Mouse (Mus musculus) MEL (cell line): ENCODE data around the gene Gm1527. TPM values are rescaled to one million over a fixed set of nuclear protein-coding genes. Genes with fewer than 3 reads are reported as not detected.
"Not testable (repeated sequence)": the region's sequence is repeated elsewhere in the genome, so short reads cannot be mapped to it uniquely, and the experiment has no call there.

ENCODE experiments used
- DNase-seq: peaks from one replicate; pipeline ENCODE4 v3.0.0; 2011; ENCODE audit warnings: low read depth, low spot score
- H3K27ac ChIP-seq: 2 replicates; pipeline ENCODE4 v1.5.1; 2012; ENCODE audit warnings: low read depth, mild to moderate bottlenecking, control low read depth, low read length, moderate library complexity; ENCODE audit not compliant: control insufficient read depth
- H3K27me3 ChIP-seq, 2 experiments: fragments of 150-350 bp in 1 of 2; sonication (generic) in 1 of 2; 2 replicates each; pipeline ENCODE4 v1.6.1; 2012; ENCODE audit warnings: low read length in 2 of 2, mild to moderate bottlenecking in 2 of 2, improper control_type of control experiment in 1 of 2, moderate library complexity in 1 of 2; ENCODE audit not compliant: insufficient read depth in 2 of 2, control insufficient read depth in 1 of 2
- H3K36me3 ChIP-seq, 2 experiments: 2 replicates each; pipeline ENCODE4 v1.6.1; 2012 to 2014; ENCODE audit warnings: low read length in 2 of 2, improper control_type of control experiment in 1 of 2, inconsistent platforms in 1 of 2, mild to moderate bottlenecking in 1 of 2; ENCODE audit not compliant: insufficient read depth in 2 of 2, control insufficient read depth in 1 of 2
- H3K4me1 ChIP-seq, 2 experiments: fragments of 150-350 bp in 1 of 2; sonication (generic) in 1 of 2; 2 replicates each; pipeline ENCODE4 v1.6.1; 2012; ENCODE audit warnings: low read length in 2 of 2, improper control_type of control experiment in 1 of 2, mild to moderate bottlenecking in 1 of 2; ENCODE audit not compliant: insufficient read depth in 2 of 2, control insufficient read depth in 1 of 2
- H3K4me3 ChIP-seq, 2 experiments: fragments of 150-350 bp in 1 of 2; sonication (generic) in 1 of 2; 2 replicates each; pipeline ENCODE4 v1.5.1; 2012; ENCODE audit warnings: low read depth in 2 of 2, low read length in 2 of 2, mild to moderate bottlenecking in 2 of 2, moderate library complexity in 2 of 2, control low read depth in 1 of 2, improper control_type of control experiment in 1 of 2; ENCODE audit not compliant: control insufficient read depth in 1 of 2, insufficient read depth in 1 of 2
- H3K79me2 ChIP-seq: 2 replicates; pipeline ENCODE4 v1.6.1; 2012; ENCODE audit warnings: mild to moderate bottlenecking, low read length, moderate library complexity; ENCODE audit not compliant: control insufficient read depth, poor library complexity, insufficient read depth
- H3K9ac ChIP-seq: 2 replicates; pipeline ENCODE4 v1.6.1; 2012; ENCODE audit warnings: low read depth, mild to moderate bottlenecking, control low read depth, low read length, moderate library complexity; ENCODE audit not compliant: control insufficient read depth, poor library complexity, severe bottlenecking
- H3K9me3 ChIP-seq: fragments of 150-350 bp; sonication (generic); replicated peaks from 2 replicates; pipeline ENCODE4 v1.6.1; 2012; ENCODE audit warnings: mild to moderate bottlenecking, low read length, improper control_type of control experiment, moderate library complexity; ENCODE audit not compliant: insufficient read depth
- BHLHE40 ChIP-seq: IDR thresholded peaks from 2 replicates; pipeline ENCODE4 v1.6.1; 2012; ENCODE audit warnings: low read depth, mild to moderate bottlenecking, inconsistent platforms, low read length, improper control_type of control experiment, borderline replicate concordance
- CHD1 ChIP-seq: IDR thresholded peaks from 2 replicates; pipeline ENCODE4 v1.6.1; 2012; ENCODE audit warnings: low read depth, mild to moderate bottlenecking, inconsistent platforms, low read length, improper control_type of control experiment
- CTCF ChIP-seq, 3 experiments: IDR thresholded peaks in 2 of 3; conservative IDR thresholded peaks in 1 of 3; 2 replicates each; pipeline ENCODE4 v1.5.1; 2011 to 2012; ENCODE audit warnings: low read length in 3 of 3, low read depth in 2 of 3, mild to moderate bottlenecking in 2 of 3, improper control_type of control experiment in 1 of 3, inconsistent platforms in 1 of 3, mixed read lengths in 1 of 3, moderate library complexity in 1 of 3; ENCODE audit not compliant: control insufficient read depth in 1 of 3, insufficient read depth in 1 of 3, poor library complexity in 1 of 3, severe bottlenecking in 1 of 3
- JUND ChIP-seq: IDR thresholded peaks from 2 replicates; pipeline ENCODE4 v1.6.1; 2011; ENCODE audit warnings: low read depth, mild to moderate bottlenecking, improper control_type of control experiment, low read length
- MXI1 ChIP-seq: IDR thresholded peaks from 2 replicates; pipeline ENCODE4 v1.6.1; 2011; ENCODE audit warnings: mild to moderate bottlenecking, low read depth, low read length, improper control_type of control experiment
- MYC ChIP-seq: IDR thresholded peaks from 2 replicates; pipeline ENCODE4 v1.6.1; 2011; ENCODE audit warnings: low read depth, mild to moderate bottlenecking, low read length, improper control_type of control experiment, moderate library complexity
- RAD21 ChIP-seq: IDR thresholded peaks from 2 replicates; pipeline ENCODE4 v1.6.1; 2011; ENCODE audit warnings: mild to moderate bottlenecking, low read depth, low read length, improper control_type of control experiment
- RCOR1 ChIP-seq: IDR thresholded peaks from 2 replicates; pipeline ENCODE4 v1.6.1; 2012; ENCODE audit warnings: low read depth, mild to moderate bottlenecking, inconsistent platforms, low read length, improper control_type of control experiment
- SIN3A ChIP-seq: IDR thresholded peaks from 2 replicates; pipeline ENCODE4 v1.6.1; 2012; ENCODE audit warnings: low read length, improper control_type of control experiment, inconsistent platforms
- TBP ChIP-seq: IDR thresholded peaks from 2 replicates; pipeline ENCODE4 v1.8.0; 2011; ENCODE audit warnings: low read depth, low read length, improper control_type of control experiment
- TCF12 ChIP-seq: IDR thresholded peaks from 2 replicates; pipeline ENCODE4 v1.6.1; 2014; ENCODE audit warnings: low read depth, mild to moderate bottlenecking, inconsistent platforms, low read length, improper control_type of control experiment, moderate library complexity
- UBTF ChIP-seq: IDR thresholded peaks from 2 replicates; pipeline ENCODE4 v1.6.1; 2012; ENCODE audit warnings: low read depth, mild to moderate bottlenecking, inconsistent platforms, low read length, improper control_type of control experiment, moderate library complexity, borderline replicate concordance; ENCODE audit not compliant: insufficient read depth
- ZC3H11A ChIP-seq: IDR thresholded peaks from 2 replicates; pipeline ENCODE4 v1.6.1; 2012; ENCODE audit warnings: low read depth, mild to moderate bottlenecking, inconsistent platforms, low read length, improper control_type of control experiment
- ZMIZ1 ChIP-seq: IDR thresholded peaks from 2 replicates; pipeline ENCODE4 v1.6.1; 2012; ENCODE audit warnings: low read depth, mild to moderate bottlenecking, inconsistent platforms, low read length, improper control_type of control experiment, moderate library complexity
- polyA plus RNA-seq, 2 experiments: library from polyadenylated mRNA; stranded (reverse) in 1 of 2; unstranded in 1 of 2; fragments of >175 nt in 1 of 2; fragments of >200 nt in 1 of 2; gene quantifications; 2 replicates each; pipeline versions ENCODE4 v1.2.1 to v1.2.4; 2012; ENCODE audit warnings: low replicate concordance in 2 of 2, low read depth in 1 of 2; ENCODE audit not compliant: insufficient read length in 2 of 2, insufficient read depth in 1 of 2, missing spikeins in 1 of 2
- total RNA-seq: library from RNA; depleted of rRNA; stranded (reverse); fragments of 300-350 nt; gene quantifications from 2 replicates; pipeline ENCODE4 v1.2.3, GENCODE M21; 2012; rRNA removed

Gm1527 gene
- total RNA-seq (not detected in 2 replicates), polyA plus RNA-seq (not detected)

- Histone ChIP-seq H3K36me3 (no peaks in the 10 kb centered on the region), H3K27ac (no peak within 1 kb of the TSS), H3K27me3 (no peaks in the 10 kb centered on the region), H3K79me2 (no peaks in the 10 kb centered on the region)
- DNase-seq: no peak
- TF ChIP-seq CTCF (IDR thresholded peaks at IDR 0.05 in 2 of 3, conservative IDR thresholded peaks at IDR 0.05 in 1 of 3; ENCODE audit: control insufficient read depth in 1 of 3, insufficient read depth in 1 of 3, low read depth in 2 of 3, low read length in 3 of 3, poor library complexity in 1 of 3, severe bottlenecking in 1 of 3): no peak
- TF ChIP-seq, all 39 proteins: peak for 0
- Histone ChIP-seq H3K9me3 (no peaks in the 10 kb centered on the region), H3K4me3 (no peak within 1 kb of the TSS), H3K9ac (no peak within 1 kb of the TSS), H3K4me1 (no peaks in the 10 kb centered on the region)
Observed at GRCm38 (mm10) chr3:28892317-28892716, at the start of gene Gm1527. TSS of gene Gm1527 (plus strand) at chr3:28892617.

DNA sequence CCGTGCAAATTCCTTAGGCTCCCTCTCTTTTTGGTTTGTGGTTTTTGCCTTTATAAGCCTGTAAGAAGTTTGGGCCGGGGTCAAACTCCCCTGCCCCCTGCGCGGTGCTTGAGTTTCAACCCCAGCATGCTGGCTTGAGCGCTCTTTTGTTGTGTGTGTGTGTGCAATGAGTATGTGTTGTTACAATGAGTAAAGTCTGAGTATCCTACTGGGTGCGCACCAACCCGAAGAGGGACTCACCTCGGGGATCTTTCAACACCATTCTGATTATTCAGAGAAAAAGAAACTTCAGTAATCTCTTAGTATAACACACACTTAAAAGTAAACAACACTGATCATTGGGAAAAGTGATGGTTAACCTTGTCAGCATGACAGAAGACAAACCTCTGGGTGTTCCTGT lies 49.2 kb upstream of the Gm1527 start:
- no peak overlapping the region for H3K27ac ChIP-seq
- H3K27me3 ChIP-seq: no peaks in the 10 kb centered on the region; a peak in 1 of 4 replicates
- no peak for DNase-seq
- H3K9me3 ChIP-seq: no peaks in the 10 kb centered on the region
- no peak overlapping the region for H3K9ac ChIP-seq
- TF ChIP-seq JUND (no peak), RAD21 (no peak), ZMIZ1 (no peak), MYC (no peak), RCOR1 (no peak), SIN3A (no peak), TBP (no peak), TCF12 (no peak), UBTF (no peak), BHLHE40 (no peak), MXI1 (no peak), ZC3H11A (no peak)
- H3K4me1 ChIP-seq: no peaks in the 10 kb centered on the region; a peak in 1 of 4 replicates
- no peaks in the 10 kb centered on the region; the same call in 1 of the 2 replicates for H3K79me2 ChIP-seq
- H3K36me3 ChIP-seq: no peaks in the 10 kb centered on the region; a peak in 1 of 4 replicates
- H3K4me3 ChIP-seq: no peak overlapping the region

DNA sequence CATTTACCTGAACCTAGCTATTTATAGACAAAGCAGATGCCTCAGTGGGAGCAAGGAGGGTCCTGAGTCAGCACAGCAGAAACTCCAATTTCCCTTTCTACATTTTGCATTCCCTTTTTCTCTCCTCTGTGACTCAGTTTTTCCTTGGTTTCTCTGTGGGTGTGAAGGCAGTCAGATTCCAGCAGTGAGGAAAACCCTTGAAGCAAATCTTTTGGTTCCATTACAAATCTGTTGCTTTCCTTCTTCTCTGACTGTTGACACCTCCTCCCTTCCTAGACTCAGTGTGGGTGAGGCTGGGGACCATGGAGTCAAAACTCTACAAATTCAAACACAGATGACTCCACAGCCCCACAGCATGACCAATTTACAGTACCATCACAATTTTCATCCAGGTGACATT lies 45.3 kb upstream of the Gm1527 start:
- Histone ChIP-seq H3K27ac (no peak overlapping the region), H3K4me1 (no peaks in the 10 kb centered on the region), H3K9ac (no peak overlapping the region), H3K36me3 (no peaks in the 10 kb centered on the region), H3K27me3 (no peaks in the 10 kb centered on the region; a peak in 1 of 4 replicates), H3K79me2 (no peaks in the 10 kb centered on the region), H3K4me3 (no peak overlapping the region), H3K9me3 (no peaks in the 10 kb centered on the region)
- TF ChIP-seq CHD1: no peak
- no peak for TF ChIP-seq SIN3A
- no peak for TF ChIP-seq RCOR1
- no peak for DNase-seq

GRCm38 (mm10) chr3:28852174-28852573 lies 40.2 kb upstream of the Gm1527 start:
- H3K36me3 ChIP-seq, H3K9ac ChIP-seq, H3K79me2 ChIP-seq, H3K9me3 ChIP-seq, DNase-seq, H3K4me1 ChIP-seq, H3K27ac ChIP-seq, H3K27me3 ChIP-seq, H3K4me3 ChIP-seq: not testable (repeated sequence)

- not testable (repeated sequence) for H3K36me3 ChIP-seq, H3K4me1 ChIP-seq, H3K27ac ChIP-seq, H3K9me3 ChIP-seq, H3K27me3 ChIP-seq, DNase-seq, H3K9ac ChIP-seq, H3K79me2 ChIP-seq, H3K4me3 ChIP-seq
Observed at GRCm38 (mm10) chr3:28859630-28860392, 32.6 kb upstream of the Gm1527 start.
